Comparison of ENCODE assay signal across 9 mouse cellular contexts in genomic region chr7:110288731-110289191, GRCm38 (mm10).
DNase-seq lines count a peak whose midpoint lies in the region; ATAC-seq and TF ChIP-seq lines count a peak whose summit lies in the region.
"Had no signal": no experiment of that assay in that cellular context is flagged by ENCODE, and none has a peak within 500 bp of the region (broad histone marks: within the 10 kb centered on the region; RNA-seq: fewer than 3 reads in every experiment).

No protein-coding gene starts in this region.

- H3K36me3 ChIP-seq in hindbrain, embryonic 14.5 days (replicated peaks; ENCODE audit: control insufficient read depth, insufficient read depth): no peaks in the 10 kb centered on the region
- 0 out of 2 replicates have a peak, but pooled peaks cover 5% of the 10 kb centered on the region for H3K36me3 ChIP-seq in hindbrain, embryonic 10.5 days
- no peaks in the 10 kb centered on the region for H3K36me3 ChIP-seq in kidney, postnatal 0 days (ENCODE audit: insufficient read depth, low read length)
- H3K36me3 ChIP-seq: liver, embryonic 15.5 days had no signal

- WGBS in hindbrain, embryonic 14.5 days: 62% methylated on average over 6 of the region's 6 CpGs
- WGBS in hindbrain, embryonic 10.5 days: 67% methylated on average over 6 of the region's 6 CpGs
- 68% methylated on average over 6 of the region's 6 CpGs for WGBS in kidney, postnatal 0 days

- no peak overlapping the region for H3K27ac ChIP-seq in hindbrain, embryonic 14.5 days
- H3K27ac ChIP-seq in hindbrain, embryonic 10.5 days: no peak overlapping the region
- H3K27ac ChIP-seq in kidney, postnatal 0 days: no peak overlapping the region; the same call in 1 of the 2 replicates
- H3K27ac ChIP-seq: liver, embryonic 15.5 days had no signal

- no peaks in the 10 kb centered on the region for H3K27me3 ChIP-seq in hindbrain, embryonic 14.5 days (ENCODE audit: control insufficient read depth, insufficient read depth, low read length)
- no peaks in the 10 kb centered on the region for H3K27me3 ChIP-seq in hindbrain, embryonic 10.5 days (ENCODE audit: insufficient read depth, poor library complexity, severe bottlenecking)
- H3K27me3 ChIP-seq in kidney, postnatal 0 days (ENCODE audit: insufficient read depth, low read length): no peaks in the 10 kb centered on the region
- H3K27me3 ChIP-seq: liver, embryonic 15.5 days had no signal

- no peaks in the 10 kb centered on the region for H3K9me3 ChIP-seq in hindbrain, embryonic 14.5 days (ENCODE audit: control insufficient read depth, low read length)
- peaks cover 5% of the 10 kb centered on the region; the same call in 1 of the 2 replicates for H3K9me3 ChIP-seq in hindbrain, embryonic 10.5 days
- H3K9me3 ChIP-seq in kidney, postnatal 0 days (replicated peaks; ENCODE audit: low read length): no peaks in the 10 kb centered on the region
- H3K9me3 ChIP-seq: liver, embryonic 15.5 days had no signal

- H3K4me1 ChIP-seq in hindbrain, embryonic 14.5 days (replicated peaks; ENCODE audit: control insufficient read depth, insufficient read depth, low read length): no peaks in the 10 kb centered on the region
- H3K4me1 ChIP-seq in hindbrain, embryonic 10.5 days (replicated peaks): peaks cover 15% of the 10 kb centered on the region
- peaks cover 3% of the 10 kb centered on the region; the same call in 1 of the 2 replicates for H3K4me1 ChIP-seq in kidney, postnatal 0 days (replicated peaks; ENCODE audit: insufficient read depth, low read length)
- H3K4me1 ChIP-seq: liver, embryonic 15.5 days had no signal

- ATAC-seq in hindbrain, embryonic 14.5 days (ENCODE audit: low FRiP score): 0 out of 2 replicates have a peak, but pooled peaks have one; percentile 32
- ATAC-seq in kidney, postnatal 0 days (replicated peaks; ENCODE audit: low FRiP score, low read depth): peak; percentile 31; the same call in 1 of the 2 replicates
- ATAC-seq in activated CD4-positive, CD25-positive, alpha-beta regulatory T cell, adult 4 months: no peak

- TF ChIP-seq CTCF in kidney, postnatal 0 days (IDR thresholded peaks at IDR 0.05; ENCODE audit: low read depth): no peak

- no peak for DNase-seq in hindbrain, embryonic 14.5 days (ENCODE audit: low spot score)
- DNase-seq in hindbrain, embryonic 10.5 days (ENCODE audit: low spot score): no peak
- peak; percentile 58 for DNase-seq in adrenal gland, postnatal 25 days
- DNase-seq in heart, adult 11 months: peak; percentile 99
- peak; percentile 44 for DNase-seq in kidney, postnatal 0 days (ENCODE audit: low spot score)
- peak; percentile 92 for DNase-seq in skeletal muscle tissue, adult 2 months (ENCODE audit: low read depth, low spot score)
- no peak for DNase-seq in thymus, adult 18-20 months

- H3K4me2 ChIP-seq in hindbrain, embryonic 14.5 days (replicated peaks): no peak overlapping the region
- H3K4me2 ChIP-seq in kidney, postnatal 0 days (ENCODE audit: low read length): no peak overlapping the region
- H3K4me2 ChIP-seq: liver, embryonic 15.5 days had no signal

- no peak overlapping the region for H3K4me3 ChIP-seq in hindbrain, embryonic 14.5 days (replicated peaks; ENCODE audit: low read length)
- no peak overlapping the region for H3K4me3 ChIP-seq in hindbrain, embryonic 10.5 days
- no peak overlapping the region for H3K4me3 ChIP-seq in kidney, postnatal 0 days (replicated peaks; ENCODE audit: low read depth, low read length)
- H3K4me3 ChIP-seq: liver, embryonic 15.5 days had no signal

- H3K9ac ChIP-seq in hindbrain, embryonic 14.5 days: no peak overlapping the region
- H3K9ac ChIP-seq in kidney, postnatal 0 days (ENCODE audit: low read depth, low read length): no peak overlapping the region
- H3K9ac ChIP-seq: liver, embryonic 15.5 days had no signal

Comparison
In these comparisons a context has a peak if more than half of its experiments do, and no peak if none do; other contexts are left out.
1. DNase-seq: peak in adrenal gland, postnatal 25 days (single experiment), heart, adult 11 months (single experiment), kidney, postnatal 0 days (single experiment) and skeletal muscle tissue, adult 2 months (single experiment); none in hindbrain, embryonic 14.5 days (single experiment), hindbrain, embryonic 10.5 days (single experiment) and thymus, adult 18-20 months (0 of 2).